Mouse (Mus musculus): ENCODE results near the gene Mrrf. TPM values are rescaled to one million over a fixed set of nuclear protein-coding genes. Genes with fewer than 3 reads are reported as not detected.
"Not testable (repeated sequence)": the region's sequence is repeated elsewhere in the genome, so short reads cannot be mapped to it uniquely, and the experiment has no call there.

The Mrrf gene
- polyA plus RNA-seq, 1 experiment from 2014 or later = 11.1 TPM

GRCm38 (mm10) chr2:36126795-36127429, 9.3 kb upstream of the Mrrf start:
- DNase-seq (no peak), ATAC-seq (no peak)
- no peak overlapping the region for H3K4me2 ChIP-seq (ENCODE audit: low read depth, low read length)
- H3K27ac ChIP-seq (ENCODE audit: low read depth) = no peak overlapping the region
- no peaks in the 10 kb centered on the region for H3K27me3 ChIP-seq (ENCODE audit: insufficient read depth, low read length)
- WGBS (ENCODE audit: insufficient replicate concordance) = 81% methylated on average over 9 of the region's 9 CpGs
- no peak for TF ChIP-seq EP300 (IDR thresholded peaks at IDR 0.05; ENCODE audit: low read depth)
- TF ChIP-seq CTCF (IDR thresholded peaks at IDR 0.05; ENCODE audit: low read depth) = no peak
- 0 out of 2 replicates have a peak, but pooled peaks cover 4% of the 10 kb centered on the region for H3K4me1 ChIP-seq (ENCODE audit: insufficient read depth)
- no peak overlapping the region for H3K4me3 ChIP-seq (ENCODE audit: low read depth, low read length)
- H3K9me3 ChIP-seq (ENCODE audit: low read length) = no peaks in the 10 kb centered on the region
- no peak overlapping the region for H3K9ac ChIP-seq (replicated peaks)
- peaks cover 52% of the 10 kb centered on the region for H3K36me3 ChIP-seq (replicated peaks; ENCODE audit: insufficient read depth, low read length)

- Histone ChIP-seq H3K9ac (replicated peaks) (no peak overlapping the region), H3K27me3 (ENCODE audit: insufficient read depth, low read length) (no peaks in the 10 kb centered on the region), H3K27ac (ENCODE audit: low read depth) (peak overlapping the region; percentile 22; the same call in 1 of the 2 replicates), H3K4me1 (ENCODE audit: insufficient read depth) (0 out of 2 replicates have a peak, but pooled peaks cover 4% of the 10 kb centered on the region), H3K36me3 (replicated peaks; ENCODE audit: insufficient read depth, low read length) (peaks cover 48% of the 10 kb centered on the region), H3K4me3 (ENCODE audit: low read depth, low read length) (no peak overlapping the region), H3K4me2 (ENCODE audit: low read depth, low read length) (no peak overlapping the region), H3K9me3 (ENCODE audit: low read length) (no peaks in the 10 kb centered on the region)
- no peak for ATAC-seq
- TF ChIP-seq EP300 (IDR thresholded peaks at IDR 0.05; ENCODE audit: low read depth) = no peak
- no peak for TF ChIP-seq CTCF (IDR thresholded peaks at IDR 0.05; ENCODE audit: low read depth)
- 70% methylated on average over 4 of the region's 4 CpGs for WGBS (ENCODE audit: insufficient replicate concordance)
- DNase-seq = no peak
Observed at GRCm38 (mm10) chr2:36127973-36128372, 8.2 kb upstream of the Mrrf start.

GRCm38 (mm10) chr2:36129051-36129450, 7.1 kb upstream of the Mrrf start:
- H3K4me3 ChIP-seq (ENCODE audit: low read depth, low read length) = no peak overlapping the region
- TF ChIP-seq EP300 (IDR thresholded peaks at IDR 0.05; ENCODE audit: low read depth) (no peak), CTCF (IDR thresholded peaks at IDR 0.05; ENCODE audit: low read depth) (no peak)
- no peak overlapping the region for H3K9ac ChIP-seq (replicated peaks)
- no peaks in the 10 kb centered on the region for H3K9me3 ChIP-seq (ENCODE audit: low read length)
- peaks cover 51% of the 10 kb centered on the region for H3K36me3 ChIP-seq (replicated peaks; ENCODE audit: insufficient read depth, low read length)
- H3K27ac ChIP-seq (ENCODE audit: low read depth) = no peak overlapping the region
- WGBS (ENCODE audit: insufficient replicate concordance) = 78% methylated on average over 3 of the region's 3 CpGs
- DNase-seq (no peak), ATAC-seq (no peak)
- H3K4me1 ChIP-seq (ENCODE audit: insufficient read depth) = 0 out of 2 replicates have a peak, but pooled peaks cover 4% of the 10 kb centered on the region
- no peaks in the 10 kb centered on the region for H3K27me3 ChIP-seq (ENCODE audit: insufficient read depth, low read length)
- H3K4me2 ChIP-seq (ENCODE audit: low read depth, low read length) = no peak overlapping the region

GRCm38 (mm10) chr2:36135887-36136286, 302 bp upstream of the Mrrf start:
- TF ChIP-seq EP300 (IDR thresholded peaks at IDR 0.05; ENCODE audit: low read depth) (no peak), CTCF (IDR thresholded peaks at IDR 0.05; ENCODE audit: low read depth) (no peak)
- H3K27ac ChIP-seq (ENCODE audit: low read depth) = peak overlapping the region; percentile 78
- H3K4me1 ChIP-seq (ENCODE audit: insufficient read depth) = peaks cover 18% of the 10 kb centered on the region
- peak overlapping the region; percentile 76 for H3K4me3 ChIP-seq (ENCODE audit: low read depth, low read length)
- peaks cover 28% of the 10 kb centered on the region for H3K36me3 ChIP-seq (replicated peaks; ENCODE audit: insufficient read depth, low read length)
- H3K4me2 ChIP-seq (ENCODE audit: low read depth, low read length) = peak overlapping the region; percentile 73
- peak overlapping the region; percentile 74 for H3K9ac ChIP-seq (replicated peaks)
- H3K27me3 ChIP-seq (ENCODE audit: insufficient read depth, low read length) = no peaks in the 10 kb centered on the region
- no peaks in the 10 kb centered on the region for H3K9me3 ChIP-seq (ENCODE audit: low read length)
- 1% methylated on average over 4 of the region's 4 CpGs for WGBS (ENCODE audit: insufficient replicate concordance)
- no peak for DNase-seq
- ATAC-seq = no peak

GRCm38 (mm10) chr2:36139096-36139495, 2.9 kb downstream of the Mrrf start:
- no peak for DNase-seq
- H3K27ac ChIP-seq (ENCODE audit: low read depth) = 0 out of 2 replicates have a peak overlapping the region, but pooled peaks have one; percentile 1

GRCm38 (mm10) chr2:36148876-36149365, 12.7 kb downstream of the Mrrf start:
- Histone ChIP-seq H3K27ac (ENCODE audit: low read depth) (no peak overlapping the region), H3K4me1 (ENCODE audit: insufficient read depth) (no peaks in the 10 kb centered on the region), H3K4me2 (ENCODE audit: low read depth, low read length) (no peak overlapping the region), H3K9me3 (ENCODE audit: low read length) (no peaks in the 10 kb centered on the region), H3K36me3 (replicated peaks; ENCODE audit: insufficient read depth, low read length) (peaks cover 21% of the 10 kb centered on the region), H3K27me3 (ENCODE audit: insufficient read depth, low read length) (no peaks in the 10 kb centered on the region), H3K9ac (replicated peaks) (no peak overlapping the region), H3K4me3 (ENCODE audit: low read depth, low read length) (no peak overlapping the region)
- 83% methylated on average over 7 of the region's 7 CpGs for WGBS (ENCODE audit: insufficient replicate concordance)
- ATAC-seq (no peak), DNase-seq (no peak)
- TF ChIP-seq CTCF (IDR thresholded peaks at IDR 0.05; ENCODE audit: low read depth) (no peak), EP300 (IDR thresholded peaks at IDR 0.05; ENCODE audit: low read depth) (no peak)

More at GRCm38 (mm10) chr2:36139096-36139495, 2.9 kb downstream of the Mrrf start:
- no peak for TF ChIP-seq EP300 (IDR thresholded peaks at IDR 0.05; ENCODE audit: low read depth)
- TF ChIP-seq CTCF (IDR thresholded peaks at IDR 0.05; ENCODE audit: low read depth) = no peak
- Histone ChIP-seq H3K9ac (replicated peaks) (no peak overlapping the region), H3K4me2 (ENCODE audit: low read depth, low read length) (no peak overlapping the region), H3K4me3 (ENCODE audit: low read depth, low read length) (no peak overlapping the region), H3K9me3 (ENCODE audit: low read length) (no peaks in the 10 kb centered on the region), H3K4me1 (ENCODE audit: insufficient read depth) (peaks cover 18% of the 10 kb centered on the region), H3K36me3 (replicated peaks; ENCODE audit: insufficient read depth, low read length) (peaks cover 10% of the 10 kb centered on the region), H3K27me3 (ENCODE audit: insufficient read depth, low read length) (no peaks in the 10 kb centered on the region)
- ATAC-seq = no peak
- WGBS (ENCODE audit: insufficient replicate concordance) = 75% methylated on average over 2 of the region's 2 CpGs

- not testable (repeated sequence) for H3K4me1 ChIP-seq (ENCODE audit: insufficient read depth); H3K27ac ChIP-seq (ENCODE audit: low read depth); H3K27me3 ChIP-seq (ENCODE audit: insufficient read depth, low read length); H3K9ac ChIP-seq (replicated peaks); H3K9me3 ChIP-seq (ENCODE audit: low read length); H3K4me3 ChIP-seq (ENCODE audit: low read depth, low read length); ATAC-seq; DNase-seq; H3K4me2 ChIP-seq (ENCODE audit: low read depth, low read length)
- WGBS (ENCODE audit: insufficient replicate concordance) = 93% methylated on average over 3 of the region's 4 CpGs
- peaks cover 28% of the 10 kb centered on the region for H3K36me3 ChIP-seq (replicated peaks; ENCODE audit: insufficient read depth, low read length)
Observed at GRCm38 (mm10) chr2:36152401-36152800, 16.2 kb downstream of the Mrrf start.

Data from liver, postnatal 0 days (tissue).